Mouse (Mus musculus) intestine, embryonic 14.5 days (tissue): ENCODE results near the gene Ccdc146. TPM values are rescaled to one million over a fixed set of nuclear protein-coding genes. Genes with fewer than 3 reads are reported as not detected.

Experiments
- ATAC-seq: fragments of 200-750 bp; cut with Nextera tagmentation; replicated peaks from 2 replicates; pipeline ENCODE4 v1.8.0; 2017; ENCODE audit warnings: low read depth, moderate number of reproducible peaks, moderate TSS enrichment, moderate library complexity; ENCODE audit not compliant: low FRiP score, low TSS enrichment
- DNase-seq: peaks from one replicate; pipeline ENCODE4 v3.0.0-alpha.2; 2018; ENCODE audit warnings: low spot score
- H3K27ac ChIP-seq: fragments of 300-500 bp; sonication (generic); 2 replicates; pipeline ENCODE4 v1.5.1; 2014; ENCODE audit warnings: low read depth, mild to moderate bottlenecking, control low read depth
- H3K27me3 ChIP-seq: fragments of 300-500 bp; sonication (generic); replicated peaks from 2 replicates; pipeline ENCODE4 v1.6.1; 2014; ENCODE audit warnings: low read length, control low read depth; ENCODE audit not compliant: control insufficient read depth, insufficient read depth
- H3K36me3 ChIP-seq: fragments of 300-500 bp; sonication (generic); 2 replicates; pipeline ENCODE4 v1.6.1; 2014; ENCODE audit warnings: low read length, control low read depth; ENCODE audit not compliant: control insufficient read depth, insufficient read depth
- H3K4me1 ChIP-seq: fragments of 300-500 bp; sonication (generic); replicated peaks from 2 replicates; pipeline ENCODE4 v1.6.1; 2014; ENCODE audit warnings: low read length, control low read depth, mixed read lengths; ENCODE audit not compliant: control insufficient read depth, insufficient read depth
- H3K4me2 ChIP-seq: fragments of 300-500 bp; sonication (generic); 2 replicates; pipeline ENCODE4 v1.6.1; 2014; ENCODE audit warnings: low read length
- H3K4me3 ChIP-seq: fragments of 300-500 bp; sonication (generic); 2 replicates; pipeline ENCODE4 v1.5.1; 2014; ENCODE audit warnings: low read depth, low read length, control low read depth, mixed read lengths
- H3K9ac ChIP-seq: fragments of 300-500 bp; sonication (generic); 2 replicates; pipeline ENCODE4 v1.6.1; 2014; ENCODE audit warnings: mild to moderate bottlenecking, low read length
- H3K9me3 ChIP-seq: fragments of 300-500 bp; sonication (generic); 2 replicates; pipeline ENCODE4 v1.6.1; 2016; ENCODE audit warnings: low read length, control low read depth; ENCODE audit not compliant: control insufficient read depth
- WGBS: fragments of 180-500 bp; shearing (Covaris S2); extraction: QIAGEN DNeasy Blood & Tissue Kit; methylation state at CpG from one replicate; pipeline ENCODE4 v1.1.7; 2014; 5-methylcytosine and 5-hydroxymethylcytosine counted together
- polyA plus RNA-seq: library from polyadenylated mRNA; unstranded; fragments of >200 nt; fragmentation: Nextera tagmentation; extraction: Ambion mirVana; gene quantifications from 2 replicates; pipeline ENCODE4 v1.2.1, GENCODE M21; 2014

Gene Ccdc146
- polyA plus RNA-seq, 1 experiment from 2014 or later: 0.76 TPM

- Histone ChIP-seq H3K4me3 (no peak overlapping the region), H3K4me1 (no peaks in the 10 kb centered on the region), H3K27me3 (no peaks in the 10 kb centered on the region), H3K4me2 (no peak overlapping the region), H3K27ac (no peak overlapping the region), H3K9me3 (no peaks in the 10 kb centered on the region), H3K36me3 (no peaks in the 10 kb centered on the region), H3K9ac (no peak overlapping the region)
- WGBS: 52% methylated on average over 9 of the region's 9 CpGs
- ATAC-seq (no peak), DNase-seq (no peak)
Observed at GRCm38 (mm10) chr5:21271386-21272354, 152.8 kb downstream of the Ccdc146 start.

DNA sequence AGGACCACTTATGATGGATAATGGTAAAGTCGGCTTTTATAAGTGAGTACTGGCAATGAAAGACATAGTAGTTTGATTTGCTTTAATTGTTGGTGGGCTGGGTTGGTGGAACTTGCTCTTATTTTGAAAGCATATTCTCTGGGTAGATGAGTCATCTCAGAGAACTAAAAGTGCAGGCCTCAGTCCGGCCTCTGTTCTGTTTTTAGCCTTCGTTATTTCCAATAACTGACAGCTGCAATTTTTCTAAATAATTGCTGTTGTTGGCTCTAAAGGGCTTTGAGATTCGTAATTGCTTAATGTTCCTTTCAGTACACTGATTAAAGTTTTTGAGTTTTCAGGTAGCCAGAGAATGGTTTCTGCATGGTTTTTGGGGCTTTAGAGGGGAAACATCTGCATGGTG, 153.7 kb downstream of the Ccdc146 start:
- no peak overlapping the region for H3K4me2 ChIP-seq
- no peak for ATAC-seq
- no peak overlapping the region for H3K27ac ChIP-seq
- no peaks in the 10 kb centered on the region for H3K9me3 ChIP-seq
- no peaks in the 10 kb centered on the region for H3K27me3 ChIP-seq
- H3K9ac ChIP-seq: no peak overlapping the region
- 58% methylated on average over 4 of the region's 4 CpGs for WGBS
- H3K4me1 ChIP-seq: no peaks in the 10 kb centered on the region
- DNase-seq: no peak
- H3K4me3 ChIP-seq: no peak overlapping the region
- no peaks in the 10 kb centered on the region for H3K36me3 ChIP-seq

GRCm38 (mm10) chr5:21269446-21269845, 155.0 kb downstream of the Ccdc146 start:
- H3K4me1 ChIP-seq: no peaks in the 10 kb centered on the region
- no peaks in the 10 kb centered on the region for H3K27me3 ChIP-seq
- H3K9me3 ChIP-seq: no peaks in the 10 kb centered on the region
- no peak overlapping the region for H3K4me2 ChIP-seq
- no peak overlapping the region for H3K27ac ChIP-seq
- ATAC-seq (no peak), DNase-seq (no peak)
- H3K9ac ChIP-seq: no peak overlapping the region
- H3K4me3 ChIP-seq: no peak overlapping the region
- no peaks in the 10 kb centered on the region for H3K36me3 ChIP-seq
- WGBS: 73% methylated on average over 5 of the region's 5 CpGs

DNA sequence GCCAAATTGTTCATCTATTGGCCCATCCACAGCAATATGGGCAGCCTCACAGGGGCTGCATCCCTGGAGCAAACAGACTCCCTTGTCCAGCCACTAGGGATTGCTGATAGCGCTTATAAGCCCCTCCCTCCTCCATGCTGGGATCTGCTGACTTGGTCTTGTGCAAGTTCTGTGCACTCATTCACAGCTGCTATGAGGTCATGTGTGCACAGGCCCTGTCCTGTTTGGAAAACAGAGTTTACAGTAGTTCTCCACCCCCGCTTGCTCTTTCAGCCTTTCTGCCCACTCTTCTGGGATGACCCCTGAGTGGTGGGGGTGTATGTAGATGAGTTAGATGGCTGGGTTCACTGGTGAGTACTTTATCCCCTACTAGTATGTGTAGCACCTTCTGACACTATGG, 157.4 kb downstream of the Ccdc146 start:
- DNase-seq: no peak
- 71% methylated on average over 2 of the region's 2 CpGs for WGBS
- H3K27ac ChIP-seq: no peak overlapping the region
- no peak for ATAC-seq
- no peaks in the 10 kb centered on the region for H3K27me3 ChIP-seq
- no peak overlapping the region for H3K9ac ChIP-seq
- H3K4me1 ChIP-seq: no peaks in the 10 kb centered on the region
- no peaks in the 10 kb centered on the region for H3K36me3 ChIP-seq
- H3K4me2 ChIP-seq: no peak overlapping the region
- H3K4me3 ChIP-seq: no peak overlapping the region
- H3K9me3 ChIP-seq: no peaks in the 10 kb centered on the region

- WGBS: 17% methylated on average over 4 of the region's 4 CpGs
- no peak for ATAC-seq
Observed at GRCm38 (mm10) chr5:21265049-21265448, 159.4 kb downstream of the Ccdc146 start.

GRCm38 (mm10) chr5:21264352-21265021, 160.0 kb downstream of the Ccdc146 start:
- H3K9me3 ChIP-seq: no peaks in the 10 kb centered on the region
- ATAC-seq (0 out of 2 replicates have a peak, but pooled peaks have one; percentile 43), DNase-seq (no peak)
- H3K4me3 ChIP-seq: no peak overlapping the region
- H3K27me3 ChIP-seq: no peaks in the 10 kb centered on the region
- no peak overlapping the region for H3K27ac ChIP-seq
- H3K4me2 ChIP-seq: no peak overlapping the region
- no peaks in the 10 kb centered on the region for H3K36me3 ChIP-seq
- peaks cover 6% of the 10 kb centered on the region; the same call in 1 of the 2 replicates for H3K4me1 ChIP-seq
- no peak overlapping the region for H3K9ac ChIP-seq
- WGBS: 92% methylated on average over 8 of the region's 8 CpGs

More at GRCm38 (mm10) chr5:21265049-21265448, 159.4 kb downstream of the Ccdc146 start:
- Histone ChIP-seq H3K4me1 (peaks cover 6% of the 10 kb centered on the region; the same call in 1 of the 2 replicates), H3K4me2 (no peak overlapping the region), H3K4me3 (no peak overlapping the region), H3K27me3 (no peaks in the 10 kb centered on the region), H3K9ac (no peak overlapping the region), H3K9me3 (no peaks in the 10 kb centered on the region), H3K36me3 (no peaks in the 10 kb centered on the region), H3K27ac (no peak overlapping the region)
- peak; percentile 94 for DNase-seq

DNA sequence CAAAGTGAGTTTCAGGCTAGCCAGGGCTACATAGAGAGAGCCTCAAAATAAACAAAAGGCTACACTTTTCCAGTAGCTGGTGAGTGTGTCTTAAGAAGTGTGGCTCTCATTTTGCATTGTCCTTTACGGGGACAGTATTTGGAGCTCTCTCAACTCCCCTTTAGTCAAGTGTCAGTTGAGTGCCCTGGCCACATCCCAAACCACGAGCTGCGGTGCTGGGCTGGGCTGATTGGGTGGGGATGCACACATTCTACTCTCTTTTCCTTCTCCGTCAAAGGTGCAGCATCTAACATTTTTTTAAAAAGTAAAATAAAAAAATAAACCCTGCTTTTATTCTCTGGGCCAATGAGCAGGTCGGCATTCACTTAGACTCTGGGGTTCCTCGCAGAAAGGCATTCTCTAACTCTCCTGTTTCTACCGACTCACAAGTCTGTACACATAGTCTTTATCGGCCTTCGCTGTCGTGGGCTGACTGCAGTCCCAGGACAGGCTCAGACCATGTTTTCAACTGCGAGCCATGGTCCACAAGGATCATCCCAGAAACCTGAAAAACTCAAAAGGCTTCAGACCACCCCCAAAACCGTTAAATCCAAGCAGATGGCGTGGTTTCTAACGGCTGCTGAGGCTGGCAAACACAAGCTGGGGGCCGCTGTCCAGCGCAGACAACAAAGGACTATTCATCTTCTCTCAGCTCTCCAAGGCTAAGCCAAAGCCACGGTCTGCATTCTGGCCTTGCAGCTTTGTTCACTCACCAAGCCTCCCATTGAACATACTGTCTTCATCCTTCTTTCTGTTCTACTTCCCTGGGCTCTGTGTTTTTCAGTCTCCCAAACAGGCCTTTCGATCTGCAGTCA, 161.0 kb downstream of the Ccdc146 start:
- DNase-seq: no peak
- no peak overlapping the region for H3K4me2 ChIP-seq

DNA sequence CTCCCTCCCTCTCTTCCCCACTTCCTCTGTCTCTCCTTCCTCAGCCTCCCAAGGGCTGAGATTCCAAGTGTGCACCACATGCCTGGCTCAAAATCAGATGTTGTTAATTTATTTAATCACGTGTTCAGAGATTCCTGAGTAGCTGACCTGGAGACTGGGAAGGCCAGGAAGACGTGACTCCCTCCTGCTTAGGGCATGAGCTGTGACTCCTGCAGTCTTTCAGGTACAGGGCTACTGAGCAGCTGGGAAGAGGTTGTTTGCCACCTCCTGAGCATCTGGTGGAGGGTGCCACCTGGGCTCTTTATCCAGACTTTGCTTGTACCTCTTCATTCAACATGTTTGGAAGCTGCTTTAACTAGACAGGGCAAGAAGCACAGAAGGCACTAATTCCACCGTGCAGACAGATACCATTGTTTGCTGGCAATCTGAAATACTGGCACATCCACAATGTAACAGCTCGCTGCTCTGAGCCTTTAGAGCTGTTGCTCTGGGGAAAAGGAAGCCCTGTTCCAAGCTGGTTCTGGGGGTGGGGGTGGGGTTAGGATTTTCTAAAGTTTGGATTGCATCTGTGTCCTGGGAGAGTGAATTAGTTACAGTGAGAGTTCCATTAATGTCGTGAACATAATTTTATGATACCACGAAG, 163.2 kb downstream of the Ccdc146 start:
- DNase-seq (no peak), ATAC-seq (no peak)
- Histone ChIP-seq H3K27ac (no peak overlapping the region), H3K4me2 (no peak overlapping the region), H3K27me3 (no peaks in the 10 kb centered on the region), H3K4me3 (no peak overlapping the region), H3K9me3 (no peaks in the 10 kb centered on the region), H3K4me1 (peaks cover 6% of the 10 kb centered on the region; the same call in 1 of the 2 replicates), H3K9ac (no peak overlapping the region), H3K36me3 (no peaks in the 10 kb centered on the region)
- 33% methylated on average over 6 of the region's 6 CpGs for WGBS

More for the DNA sequence above, 161.0 kb downstream of the Ccdc146 start:
- Histone ChIP-seq H3K9ac (no peak overlapping the region), H3K4me3 (no peak overlapping the region), H3K4me1 (peaks cover 6% of the 10 kb centered on the region; the same call in 1 of the 2 replicates), H3K27me3 (no peaks in the 10 kb centered on the region), H3K27ac (no peak overlapping the region), H3K36me3 (no peaks in the 10 kb centered on the region), H3K9me3 (no peaks in the 10 kb centered on the region)
- WGBS: 62% methylated on average over 18 of the region's 18 CpGs
- ATAC-seq: no peak
